Mouse (Mus musculus) bone marrow, adult 2 months (tissue): ENCODE data around the gene Kalrn.

ENCODE experiments used
- CTCF ChIP-seq: fragments of 200-500 bp; IDR thresholded peaks from 2 replicates; pipeline ENCODE4 v1.5.1; 2011; ENCODE audit warnings: low read length, control low read depth; ENCODE audit not compliant: control insufficient read depth, insufficient read depth
- POLR2A ChIP-seq: fragments of 200-500 bp; IDR thresholded peaks from 2 replicates; pipeline ENCODE4 v1.6.1; 2011; ENCODE audit warnings: low read depth, mild to moderate bottlenecking, control low read depth, low read length, borderline replicate concordance; ENCODE audit not compliant: control insufficient read depth

- TF ChIP-seq CTCF (peak; percentile 2; the same call in 1 of the 2 replicates), POLR2A (no peak)
Observed at GRCm38 (mm10) chr16:34112490-34112889, 460.8 kb downstream of the Kalrn start.
